Comparison of ENCODE assay signal across 15 mouse cellular contexts in genomic region chr2:61806346-61806825, GRCm38 (mm10). TPM values are rescaled to one million over a fixed set of nuclear protein-coding genes. Genes with fewer than 3 reads are reported as not detected.
DNase-seq lines count a peak whose midpoint lies in the region; ATAC-seq and TF ChIP-seq lines count a peak whose summit lies in the region.
"Had no signal": no experiment of that assay in that cellular context is flagged by ENCODE, and none has a peak within 500 bp of the region (broad histone marks: within the 10 kb centered on the region; RNA-seq: fewer than 3 reads in every experiment).

No protein-coding gene starts in this region.

- TF ChIP-seq CTCF in midbrain, postnatal 0 days (IDR thresholded peaks at IDR 0.05) = no peak

- H3K27me3 ChIP-seq in midbrain, embryonic 11.5 days (ENCODE audit: control insufficient read depth, insufficient read depth, low read length) = peaks cover 90% of the 10 kb centered on the region
- peaks cover 55% of the 10 kb centered on the region for H3K27me3 ChIP-seq in midbrain, postnatal 0 days (ENCODE audit: insufficient read depth, low read length)
- peaks cover 84% of the 10 kb centered on the region for H3K27me3 ChIP-seq in forebrain, embryonic 12.5 days

- no peak overlapping the region for H3K4me2 ChIP-seq in midbrain, embryonic 11.5 days
- no peak overlapping the region for H3K4me2 ChIP-seq in midbrain, postnatal 0 days (ENCODE audit: low read depth, low read length, poor library complexity, severe bottlenecking)
- no peak overlapping the region for H3K4me2 ChIP-seq in forebrain, embryonic 12.5 days
- H3K4me2 ChIP-seq: liver, embryonic 13.5 days had no signal

- H3K4me1 ChIP-seq in midbrain, embryonic 11.5 days (ENCODE audit: control insufficient read depth, insufficient read depth, low read length) = peaks cover 11% of the 10 kb centered on the region; the same call in 1 of the 2 replicates
- H3K4me1 ChIP-seq in midbrain, postnatal 0 days (ENCODE audit: insufficient read depth, low read length) = no peaks in the 10 kb centered on the region
- H3K4me1 ChIP-seq in forebrain, embryonic 12.5 days = peaks cover 35% of the 10 kb centered on the region

- H3K9ac ChIP-seq in midbrain, embryonic 11.5 days (ENCODE audit: low read length) = no peak overlapping the region
- H3K9ac ChIP-seq in midbrain, postnatal 0 days (replicated peaks; ENCODE audit: low read length, poor library complexity, severe bottlenecking) = no peak overlapping the region
- peak overlapping the region; percentile 65 for H3K9ac ChIP-seq in forebrain, embryonic 12.5 days
- H3K9ac ChIP-seq: heart, embryonic 15.5 days; hindbrain, embryonic 12.5 days; limb, embryonic 12.5 days; liver, embryonic 13.5 days had no signal

- no peak overlapping the region for H3K27ac ChIP-seq in midbrain, embryonic 11.5 days (ENCODE audit: low read depth, low read length)
- H3K27ac ChIP-seq in midbrain, postnatal 0 days (ENCODE audit: low read depth, low read length) = no peak overlapping the region
- peak overlapping the region; percentile 92 for H3K27ac ChIP-seq in forebrain, embryonic 12.5 days
- H3K27ac ChIP-seq: heart, embryonic 15.5 days; hindbrain, embryonic 12.5 days; limb, embryonic 12.5 days; liver, embryonic 13.5 days had no signal

- H3K4me3 ChIP-seq in midbrain, embryonic 11.5 days (ENCODE audit: low read depth, low read length) = no peak overlapping the region
- H3K4me3 ChIP-seq in midbrain, postnatal 0 days (ENCODE audit: low read depth, low read length) = no peak overlapping the region
- H3K4me3 ChIP-seq in forebrain, embryonic 12.5 days (replicated peaks) = peak overlapping the region; percentile 43
- H3K4me3 ChIP-seq: erythroblast, embryonic 14.5 days; hindbrain, embryonic 12.5 days; liver, embryonic 13.5 days had no signal

- 1% methylated on average over 3 of the region's 3 CpGs for WGBS in midbrain, embryonic 11.5 days
- 4% methylated on average over 3 of the region's 3 CpGs for WGBS in midbrain, postnatal 0 days
- 5% methylated on average over 3 of the region's 3 CpGs for WGBS in forebrain, embryonic 12.5 days

- no peak for ATAC-seq in midbrain, embryonic 11.5 days (ENCODE audit: low FRiP score)
- ATAC-seq in midbrain, postnatal 0 days (ENCODE audit: low FRiP score) = no peak
- no peak for ATAC-seq in forebrain, embryonic 12.5 days (ENCODE audit: low FRiP score)

- no peaks in the 10 kb centered on the region for H3K36me3 ChIP-seq in midbrain, embryonic 11.5 days (ENCODE audit: control insufficient read depth, insufficient read depth, low read length)
- no peaks in the 10 kb centered on the region for H3K36me3 ChIP-seq in midbrain, postnatal 0 days (ENCODE audit: insufficient read depth, low read length)
- no peaks in the 10 kb centered on the region for H3K36me3 ChIP-seq in forebrain, embryonic 12.5 days (replicated peaks)
- H3K36me3 ChIP-seq: heart, embryonic 15.5 days; hindbrain, embryonic 12.5 days; limb, embryonic 12.5 days; liver, embryonic 13.5 days had no signal

- peak; percentile 93 for DNase-seq in midbrain, embryonic 11.5 days (ENCODE audit: low spot score, missing footprints)
- DNase-seq in midbrain, postnatal 0 days (ENCODE audit: low spot score) = no peak
- DNase-seq in embryo, embryonic 9.5 days (ENCODE audit: extremely low spot score) = peak; percentile 21
- peak; percentile 13 for DNase-seq in naive thymus-derived CD4-positive, alpha-beta T cell, adult 2 months (ENCODE audit: low read depth)
- no peak for DNase-seq in right cerebral cortex, adult 2 months (ENCODE audit: low spot score in 2 of 2)
- DNase-seq in left cerebral cortex, postnatal 36 days (ENCODE audit: low spot score in 2 of 2) = no peak
- DNase-seq: cerebellum, adult 9-10 months; heart, adult 11 months; liver, embryonic 13.5 days had no signal

- intact Hi-C loops in left cerebral cortex, postnatal 36 days (cut with DNase I) = no loop called here

- H3K9me3 ChIP-seq in midbrain, embryonic 11.5 days (ENCODE audit: control insufficient read depth, low read length) = no peaks in the 10 kb centered on the region
- H3K9me3 ChIP-seq in midbrain, postnatal 0 days (ENCODE audit: low read length) = no peaks in the 10 kb centered on the region
- H3K9me3 ChIP-seq in forebrain, embryonic 12.5 days = no peaks in the 10 kb centered on the region
- H3K9me3 ChIP-seq: heart, embryonic 15.5 days; hindbrain, embryonic 12.5 days; limb, embryonic 12.5 days; liver, embryonic 13.5 days had no signal

RNA-seq across cellular contexts. Expression of gene Tbr1, which starts 3.7 kb away (rescaled TPM):
- 0.52 and 2.1 TPM in 2 replicates for polyA plus RNA-seq in midbrain, embryonic 11.5 days (2014; fragmentation: Nextera tagmentation; extraction: Ambion mirVana)
- total RNA-seq in midbrain, postnatal 0 days (2014; rRNA removed) = 1.1 and 1.2 TPM in 2 replicates
- polyA plus RNA-seq in midbrain, postnatal 0 days (2015; fragmentation: Nextera tagmentation; extraction: Ambion mirVana) = 0.07 and 0.60 TPM in 2 replicates
- 42.2 and 45.3 TPM in 2 replicates for polyA plus RNA-seq in forebrain, embryonic 12.5 days (2016; fragmentation: Nextera tagmentation; extraction: Ambion mirVana)
- 100 to 1,000 TPM; 121 to 153 TPM for total RNA-seq in left cerebral cortex, postnatal 36 days (2021)
- polyA plus RNA-seq: erythroblast, embryonic 14.5 days; liver, embryonic 13.5 days; small intestine, adult 2 months had no signal

Comparison
In these comparisons a context has a peak if more than half of its experiments do, and no peak if none do; other contexts are left out.
1. DNase-seq: peak in midbrain, embryonic 11.5 days (single experiment), embryo, embryonic 9.5 days (single experiment) and naive thymus-derived CD4-positive, alpha-beta T cell, adult 2 months (single experiment); none in midbrain, postnatal 0 days (single experiment), right cerebral cortex, adult 2 months (0 of 2) and left cerebral cortex, postnatal 36 days (0 of 2).
2. RNA of gene Tbr1, which starts 3.7 kb away (polyA plus RNA-seq): 42.2 to 45.3 TPM in forebrain, embryonic 12.5 days; 0.52 to 2.1 TPM in midbrain, embryonic 11.5 days and 0.07 to 0.60 TPM in midbrain, postnatal 0 days; every median in the first group is over 10 times any median in the second.